8 mouse cellular contexts compared by ENCODE assay signal in genomic region chr9:110304969-110305651, GRCm38 (mm10). TPM values are rescaled to one million over a fixed set of nuclear protein-coding genes. Genes with fewer than 3 reads are reported as not detected.
A peak's percentile ranks its signal among the peaks of the same experiment; 100 is the strongest.
DNase-seq lines count a peak whose midpoint lies in the region; ATAC-seq lines count a peak whose summit lies in the region.

Gene Elp6, plus strand, starts transcription at chr9:110305173.

- peaks cover 9% of the 10 kb centered on the region for H3K4me1 ChIP-seq in hindbrain, embryonic 15.5 days (replicated peaks)

- peak within 1 kb of the TSS; percentile 72 for H3K4me2 ChIP-seq in hindbrain, embryonic 15.5 days

- H3K9ac ChIP-seq in hindbrain, embryonic 15.5 days: peak within 1 kb of the TSS; percentile 59

- peak within 1 kb of the TSS; percentile 97 for H3K27ac ChIP-seq in hindbrain, embryonic 15.5 days (replicated peaks)

- no peaks in the 10 kb centered on the region for H3K27me3 ChIP-seq in hindbrain, embryonic 15.5 days

- peaks cover 7% of the 10 kb centered on the region for H3K36me3 ChIP-seq in hindbrain, embryonic 15.5 days

- peak; percentile 97 for DNase-seq in R1 (ENCODE audit: low read depth, low spot score)
- peak; percentile 93 to 95 for DNase-seq in cerebellum, postnatal 25 days
- peak; percentile 95 to 96 for DNase-seq in frontal cortex, postnatal 36 days (ENCODE audit: low spot score in 2 of 2)
- peak; percentile 91 for DNase-seq in left cerebral cortex, adult 11 months (ENCODE audit: low spot score)
- peak; percentile 91 to 93 for DNase-seq in lung, postnatal 4 days
- peak; percentile 86 for DNase-seq in retina, postnatal 7 days (ENCODE audit: low read depth, low spot score)
- peak; percentile 83 for DNase-seq in urinary bladder, adult 2 months (ENCODE audit: low spot score)

- no peaks in the 10 kb centered on the region for H3K9me3 ChIP-seq in hindbrain, embryonic 15.5 days

- peak within 1 kb of the TSS; percentile 58 for H3K4me3 ChIP-seq in hindbrain, embryonic 15.5 days

- peak; percentile 98 for ATAC-seq in hindbrain, embryonic 15.5 days (ENCODE audit: low FRiP score, low read depth)

- WGBS in hindbrain, embryonic 15.5 days: under 1% methylated on average over 46 of the region's 46 CpGs

RNA-seq across cellular contexts. Expression of gene Elp6, which starts in this region (rescaled TPM):
- polyA plus RNA-seq in hindbrain, embryonic 15.5 days (2015; fragmentation: Nextera tagmentation; extraction: Ambion mirVana): 41.8 and 42.1 TPM in 2 replicates
- 11.1 and 12.2 TPM in 2 replicates for polyA plus RNA-seq in urinary bladder, adult 2 months (2012; rRNA removed)

Comparison
In these comparisons a context has a peak if more than half of its experiments do, and no peak if none do; other contexts are left out.
1. Peak in every context shown above with its lines: DNase-seq, ATAC-seq, H3K4me3 ChIP-seq and H3K27ac ChIP-seq.